In genomic region chr9:64084661-64085399, GRCm38 (mm10) we compare ENCODE assay signal across 8 mouse cellular contexts. TPM values are rescaled to one million over a fixed set of nuclear protein-coding genes. Genes with fewer than 3 reads are reported as not detected.
A peak's percentile ranks its signal among the peaks of the same experiment; 100 is the strongest.
DNase-seq lines count a peak whose midpoint lies in the region; ATAC-seq and TF ChIP-seq lines count a peak whose summit lies in the region.

No protein-coding gene starts in this region.

- WGBS in forebrain, embryonic 15.5 days: under 1% methylated on average over 49 of the region's 49 CpGs
- 1% methylated on average over 47 of the region's 49 CpGs for WGBS in hindbrain, embryonic 16.5 days
- WGBS in liver, embryonic 16.5 days (ENCODE audit: insufficient replicate concordance): 12% methylated on average over 49 of the region's 49 CpGs
- 1% methylated on average over 49 of the region's 49 CpGs for WGBS in neural tube, embryonic 15.5 days

- peaks cover 69% of the 10 kb centered on the region for H3K4me1 ChIP-seq in E14TG2a.4 (replicated peaks; ENCODE audit: low read depth, low read length)
- peaks cover 14% of the 10 kb centered on the region for H3K4me1 ChIP-seq in forebrain, embryonic 15.5 days
- peaks cover 11% of the 10 kb centered on the region for H3K4me1 ChIP-seq in hindbrain, embryonic 16.5 days (ENCODE audit: control insufficient read depth, insufficient read depth, low read depth, low read length)
- peaks cover 55% of the 10 kb centered on the region for H3K4me1 ChIP-seq in liver, embryonic 16.5 days (ENCODE audit: control insufficient read depth, low read depth, low read length)
- peaks cover 17% of the 10 kb centered on the region for H3K4me1 ChIP-seq in neural tube, embryonic 15.5 days

- no peaks in the 10 kb centered on the region for H3K9me3 ChIP-seq in E14TG2a.4 (ENCODE audit: low read length)
- no peaks in the 10 kb centered on the region for H3K9me3 ChIP-seq in forebrain, embryonic 15.5 days
- no peaks in the 10 kb centered on the region for H3K9me3 ChIP-seq in hindbrain, embryonic 16.5 days (ENCODE audit: control insufficient read depth, low read length)
- no peaks in the 10 kb centered on the region for H3K9me3 ChIP-seq in liver, embryonic 16.5 days (replicated peaks; ENCODE audit: control insufficient read depth, low read length)
- no peaks in the 10 kb centered on the region for H3K9me3 ChIP-seq in neural tube, embryonic 15.5 days (replicated peaks)

- H3K9ac ChIP-seq in forebrain, embryonic 15.5 days (replicated peaks): peak overlapping the region; percentile 54
- H3K9ac ChIP-seq in hindbrain, embryonic 16.5 days (ENCODE audit: low read depth, low read length): peak overlapping the region; percentile 61
- peak overlapping the region; percentile 82 for H3K9ac ChIP-seq in liver, embryonic 16.5 days (ENCODE audit: low read depth, low read length)
- peak overlapping the region; percentile 54 for H3K9ac ChIP-seq in neural tube, embryonic 15.5 days (replicated peaks)

- H3K36me3 ChIP-seq in E14TG2a.4 (ENCODE audit: insufficient read depth, low read length): no peaks in the 10 kb centered on the region
- H3K36me3 ChIP-seq in forebrain, embryonic 15.5 days: no peaks in the 10 kb centered on the region
- H3K36me3 ChIP-seq in hindbrain, embryonic 16.5 days (ENCODE audit: control insufficient read depth, insufficient read depth, low read length): no peaks in the 10 kb centered on the region
- no peaks in the 10 kb centered on the region for H3K36me3 ChIP-seq in liver, embryonic 16.5 days (ENCODE audit: control insufficient read depth, insufficient read depth)
- no peaks in the 10 kb centered on the region for H3K36me3 ChIP-seq in neural tube, embryonic 15.5 days

- peak overlapping the region; percentile 95 for H3K4me2 ChIP-seq in forebrain, embryonic 15.5 days (replicated peaks)
- H3K4me2 ChIP-seq in hindbrain, embryonic 16.5 days (ENCODE audit: low read length): peak overlapping the region; percentile 84
- peak overlapping the region; percentile 80 for H3K4me2 ChIP-seq in liver, embryonic 16.5 days (ENCODE audit: low read depth, low read length)
- H3K4me2 ChIP-seq in neural tube, embryonic 15.5 days: peak overlapping the region; percentile 87

- peak overlapping the region; percentile 74 for H3K4me3 ChIP-seq in E14TG2a.4 (replicated peaks; ENCODE audit: low read length)
- H3K4me3 ChIP-seq in forebrain, embryonic 15.5 days: peak overlapping the region; percentile 45
- H3K4me3 ChIP-seq in hindbrain, embryonic 16.5 days (ENCODE audit: low read length): peak overlapping the region; percentile 39
- peak overlapping the region; percentile 68 for H3K4me3 ChIP-seq in liver, embryonic 16.5 days (ENCODE audit: low read depth, low read length)
- H3K4me3 ChIP-seq in neural tube, embryonic 15.5 days (replicated peaks): peak overlapping the region; percentile 38

- 0 out of 2 replicates have a peak, but pooled peaks have one; percentile 12 for ATAC-seq in forebrain, embryonic 15.5 days (replicated peaks)
- 0 out of 2 replicates have a peak, but pooled peaks have one; percentile 50 for ATAC-seq in hindbrain, embryonic 16.5 days
- peak; percentile 96 for ATAC-seq in liver, embryonic 16.5 days (ENCODE audit: low read depth)
- no peak; the same call in 1 of the 2 replicates for ATAC-seq in neural tube, embryonic 15.5 days (ENCODE audit: low FRiP score)

- H3K27me3 ChIP-seq in E14TG2a.4 (ENCODE audit: insufficient read depth, low read length): peaks cover 38% of the 10 kb centered on the region
- no peaks in the 10 kb centered on the region for H3K27me3 ChIP-seq in forebrain, embryonic 15.5 days
- peaks cover 7% of the 10 kb centered on the region; the same call in 1 of the 2 replicates for H3K27me3 ChIP-seq in hindbrain, embryonic 16.5 days (replicated peaks; ENCODE audit: control insufficient read depth, insufficient read depth, low read length)
- H3K27me3 ChIP-seq in liver, embryonic 16.5 days (ENCODE audit: control insufficient read depth, insufficient read depth, low read depth, low read length): peaks cover 5% of the 10 kb centered on the region; the same call in 1 of the 2 replicates
- H3K27me3 ChIP-seq in neural tube, embryonic 15.5 days (replicated peaks): peaks cover 29% of the 10 kb centered on the region

- H3K27ac ChIP-seq in forebrain, embryonic 15.5 days (replicated peaks): no peak overlapping the region
- no peak overlapping the region for H3K27ac ChIP-seq in hindbrain, embryonic 16.5 days (ENCODE audit: low read depth, low read length)
- peak overlapping the region; percentile 84 for H3K27ac ChIP-seq in liver, embryonic 16.5 days (ENCODE audit: low read length)
- H3K27ac ChIP-seq in neural tube, embryonic 15.5 days (replicated peaks): peak overlapping the region; percentile 41; the same call in 1 of the 2 replicates

- intact Hi-C loops in left cerebral cortex, postnatal 36 days (cut with DNase I): loop anchor here (5.0 kb wide), 1 partner anchor 168 kb away; no protein-coding TSS in a partner anchor

- no peak for TF ChIP-seq CTCF in E14TG2a.4 (conservative IDR thresholded peaks at IDR 0.05; ENCODE audit: low read length)

- DNase-seq in adrenal gland, postnatal 10 days: peak; percentile 70
- no peak for DNase-seq in layer of hippocampus, adult 9-10 months (ENCODE audit: low spot score)
- DNase-seq in left cerebral cortex, postnatal 36 days (ENCODE audit: low spot score in 2 of 2): no peak

RNA-seq across cellular contexts. Expression of gene Lctl, which starts 32.1 kb away (rescaled TPM):
- 1 to 10 TPM; 2.0 to 2.8 TPM for total RNA-seq in adrenal gland, postnatal 10 days (2021)
- not detected in 2 replicates for polyA plus RNA-seq in forebrain, embryonic 15.5 days (2015; fragmentation: Nextera tagmentation; extraction: Ambion mirVana)
- not detected in 2 replicates for polyA plus RNA-seq in hindbrain, embryonic 16.5 days (2015; fragmentation: Nextera tagmentation; extraction: Ambion mirVana)
- polyA plus RNA-seq in liver, embryonic 16.5 days (2015; fragmentation: Nextera tagmentation; extraction: Ambion mirVana): not detected in 2 replicates
- polyA plus RNA-seq in neural tube, embryonic 15.5 days (2015; fragmentation: Nextera tagmentation; extraction: Ambion mirVana): not detected in 2 replicates
- not detected for total RNA-seq in left cerebral cortex, postnatal 36 days (2021)

Comparison
In these comparisons a context has a peak if more than half of its experiments do, and no peak if none do; other contexts are left out.
1. H3K27ac ChIP-seq: peak in liver, embryonic 16.5 days (single experiment) and neural tube, embryonic 15.5 days (single experiment); none in forebrain, embryonic 15.5 days (single experiment) and hindbrain, embryonic 16.5 days (single experiment).
2. Peak in every context shown above with its lines, with median percentiles within 50 percentile points of each other: H3K4me3 ChIP-seq, H3K4me2 ChIP-seq and H3K9ac ChIP-seq.